In the genomic region with DNA sequence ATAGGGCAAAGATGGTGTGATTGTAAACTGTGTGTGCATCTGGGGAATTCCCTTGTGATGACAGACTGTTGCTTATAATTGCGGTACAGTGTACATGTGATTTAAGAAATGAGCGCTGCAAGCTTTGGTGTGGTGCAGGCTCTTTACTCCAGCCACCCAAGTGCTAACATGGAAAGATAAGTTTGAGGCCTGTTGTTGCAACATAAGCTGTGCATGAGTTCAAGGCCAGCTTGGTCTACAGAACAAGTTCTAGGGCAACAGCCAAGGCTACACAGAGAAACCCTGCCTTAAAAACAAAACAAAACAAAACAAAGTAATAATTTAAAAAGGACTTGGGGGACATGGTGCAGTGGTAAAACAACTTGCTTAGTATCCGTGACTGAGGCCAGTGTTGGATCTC, we compare ENCODE assay signal across 25 mouse cellular contexts.
"Had no signal": no experiment of that assay in that cellular context is flagged by ENCODE, and none has a peak within 500 bp of the region (broad histone marks: within the 10 kb centered on the region; RNA-seq: fewer than 3 reads in every experiment).

No protein-coding gene starts in this region.

- H3K36me3 ChIP-seq: heart, embryonic 12.5 days; hindbrain, embryonic 13.5 days; hindbrain, embryonic 15.5 days; limb, embryonic 15.5 days; liver, embryonic 12.5 days had no signal

- H3K9ac ChIP-seq: heart, embryonic 12.5 days; hindbrain, embryonic 13.5 days; hindbrain, embryonic 15.5 days; kidney, embryonic 15.5 days; limb, embryonic 13.5 days; limb, embryonic 15.5 days; liver, embryonic 12.5 days; liver, embryonic 14.5 days had no signal

- DNase-seq: gastrocnemius, postnatal 14 days; gastrocnemius, postnatal 36 days; heart, adult 18-20 months; heart, postnatal 10 days; heart, postnatal 36 days; kidney, adult 11 months; kidney, adult 2 months; kidney, adult 9 months; kidney, postnatal 14 days; kidney, postnatal 36 days; layer of hippocampus, adult 9-11 months; layer of hippocampus, postnatal 36 days; left cerebral cortex, postnatal 4 days; lung, adult 18-20 months had no signal

- H3K27ac ChIP-seq: heart, embryonic 10.5 days; hindbrain, embryonic 13.5 days; hindbrain, embryonic 15.5 days; hindbrain, postnatal 0 days; kidney, embryonic 15.5 days; kidney, postnatal 0 days; limb, embryonic 13.5 days; limb, embryonic 15.5 days had no signal

- H3K4me3 ChIP-seq: heart, embryonic 10.5 days; heart, embryonic 12.5 days; hindbrain, embryonic 13.5 days; hindbrain, embryonic 15.5 days; kidney, embryonic 15.5 days; limb, embryonic 13.5 days; limb, embryonic 15.5 days; liver, embryonic 12.5 days had no signal

- H3K27me3 ChIP-seq: heart, embryonic 12.5 days; hindbrain, embryonic 13.5 days; hindbrain, embryonic 15.5 days; kidney, embryonic 15.5 days; limb, embryonic 13.5 days; limb, embryonic 15.5 days; liver, embryonic 12.5 days had no signal
